Mouse (Mus musculus): ENCODE results near the gene Fbxo17. TPM values are rescaled to one million over a fixed set of nuclear protein-coding genes. Genes with fewer than 3 reads are reported as not detected.
A peak's percentile ranks its signal among the peaks of the same experiment; 100 is the strongest.

Gene Fbxo17
- polyA plus RNA-seq, 1 experiment = not detected

DNA sequence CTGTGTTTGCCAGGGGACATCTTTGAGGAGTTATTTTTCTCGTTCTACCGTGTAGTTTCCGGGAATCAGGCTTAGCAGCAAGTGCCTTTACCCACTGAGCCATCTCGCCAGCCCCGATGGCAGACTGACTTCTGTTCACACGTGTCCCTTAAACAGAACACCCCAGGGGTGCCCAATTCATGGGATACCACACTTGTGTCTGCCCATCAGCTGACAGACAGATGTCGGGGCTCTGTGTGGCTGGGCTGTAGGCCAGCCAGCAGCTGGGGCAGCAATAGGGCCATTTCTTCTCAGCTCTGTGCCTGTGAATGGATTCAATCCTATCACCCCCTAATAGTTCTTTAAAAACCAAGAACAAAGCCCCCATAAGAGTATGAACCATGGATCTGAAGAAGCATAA is 58.5 kb downstream of the Fbxo17 start:
- H3K4me3 ChIP-seq (replicated peaks) = no peak overlapping the region
- peaks cover 35% of the 10 kb centered on the region for H3K4me1 ChIP-seq
- TF ChIP-seq FLI1 (IDR thresholded peaks at IDR 0.05; ENCODE audit: low read length) = no peak
- TF ChIP-seq GATA1 (IDR thresholded peaks at IDR 0.05; ENCODE audit: borderline replicate concordance, low read length) = no peak
- no peaks in the 10 kb centered on the region for H3K27me3 ChIP-seq (replicated peaks)
- H3K36me3 ChIP-seq (replicated peaks; ENCODE audit: low read length) = peaks cover 82% of the 10 kb centered on the region
- no peaks in the 10 kb centered on the region for H3K9me3 ChIP-seq

DNA sequence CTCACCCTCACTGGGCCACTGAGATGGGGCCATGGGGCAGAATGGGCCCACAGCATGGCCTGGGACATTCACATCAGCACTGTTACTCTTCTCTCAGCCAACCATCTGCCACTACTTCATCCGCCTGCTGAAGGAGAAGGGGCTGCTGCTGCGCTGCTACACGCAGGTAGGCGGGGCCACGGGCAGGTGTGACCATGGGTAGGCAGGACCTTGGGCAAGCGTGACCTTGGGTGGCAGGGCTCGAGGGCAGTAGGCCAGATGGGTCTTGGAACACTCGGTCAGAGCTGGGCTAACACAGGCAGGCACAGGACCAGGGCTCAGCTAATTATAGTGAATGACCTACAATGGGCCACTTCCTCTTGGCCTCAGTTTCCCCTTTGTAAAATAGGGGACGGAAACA is 62.2 kb downstream of the Fbxo17 start:
- H3K36me3 ChIP-seq (replicated peaks; ENCODE audit: low read length) = peaks cover 76% of the 10 kb centered on the region
- H3K4me1 ChIP-seq = peaks cover 49% of the 10 kb centered on the region
- TF ChIP-seq GATA1 (IDR thresholded peaks at IDR 0.05; ENCODE audit: borderline replicate concordance, low read length) = no peak
- no peak for TF ChIP-seq FLI1 (IDR thresholded peaks at IDR 0.05; ENCODE audit: low read length)
- H3K4me3 ChIP-seq (replicated peaks) = peak overlapping the region; percentile 17
- no peaks in the 10 kb centered on the region for H3K9me3 ChIP-seq
- no peaks in the 10 kb centered on the region for H3K27me3 ChIP-seq (replicated peaks)

DNA sequence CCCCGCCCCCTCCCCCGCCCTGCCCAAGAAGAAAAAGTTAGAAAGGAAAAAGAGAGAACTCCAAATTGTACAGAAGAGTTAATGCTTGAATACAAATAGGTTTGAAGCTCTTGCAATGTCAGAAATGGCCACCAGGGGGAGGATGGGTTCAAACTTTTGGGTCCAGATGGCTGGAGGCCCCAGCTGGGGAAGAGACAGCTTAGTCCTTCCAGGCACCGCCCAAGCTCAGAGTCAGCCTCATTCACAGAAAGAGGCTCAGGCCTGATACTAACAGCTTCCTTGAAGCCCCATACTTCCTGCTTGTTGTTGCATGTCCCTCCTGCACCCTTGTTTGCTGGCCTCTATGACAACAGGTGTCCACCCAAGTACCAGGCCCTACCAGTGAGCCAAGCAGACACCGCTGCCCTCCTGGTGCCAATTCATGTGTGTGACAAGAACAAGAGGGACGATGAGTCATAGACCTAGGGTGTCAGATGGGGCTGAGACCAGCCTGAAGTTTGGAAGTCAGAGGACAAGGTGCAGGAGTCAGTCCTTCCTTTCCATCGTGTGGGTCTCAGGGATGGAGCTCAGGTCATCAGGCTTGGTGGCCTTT is 63.6 kb downstream of the Fbxo17 start:
- H3K9me3 ChIP-seq = no peaks in the 10 kb centered on the region
- peak overlapping the region; percentile 57 for H3K4me3 ChIP-seq (replicated peaks)

DNA sequence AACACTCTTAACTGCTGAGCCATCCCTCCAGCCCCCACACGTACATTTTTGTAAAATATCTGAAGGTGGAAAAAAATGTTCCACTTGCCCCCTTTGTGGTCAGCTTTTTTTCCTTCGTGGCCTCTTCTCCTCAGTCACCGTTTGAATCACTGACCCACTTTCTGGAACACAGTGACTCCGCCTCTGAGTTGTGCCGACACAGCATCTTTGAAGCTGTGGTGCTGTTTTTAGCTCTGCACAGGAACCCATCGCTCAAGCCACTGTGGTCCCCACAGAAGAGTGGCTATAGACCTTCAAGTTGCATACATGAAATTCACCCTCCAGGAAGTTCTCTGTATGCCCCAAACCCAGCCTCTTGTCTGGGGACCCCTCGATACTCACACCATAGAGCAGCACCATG is 64.3 kb downstream of the Fbxo17 start:
- H3K27me3 ChIP-seq (replicated peaks) = no peaks in the 10 kb centered on the region
- H3K36me3 ChIP-seq (replicated peaks; ENCODE audit: low read length) = peaks cover 76% of the 10 kb centered on the region
- H3K4me1 ChIP-seq = peaks cover 68% of the 10 kb centered on the region
- TF ChIP-seq GATA1 (IDR thresholded peaks at IDR 0.05; ENCODE audit: borderline replicate concordance, low read length) (no peak), FLI1 (IDR thresholded peaks at IDR 0.05; ENCODE audit: low read length) (no peak)
- H3K4me3 ChIP-seq (replicated peaks) = no peak overlapping the region
- H3K9me3 ChIP-seq = no peaks in the 10 kb centered on the region

More for the DNA sequence above, 63.6 kb downstream of the Fbxo17 start:
- TF ChIP-seq GATA1 (IDR thresholded peaks at IDR 0.05; ENCODE audit: borderline replicate concordance, low read length) (no peak), FLI1 (IDR thresholded peaks at IDR 0.05; ENCODE audit: low read length) (no peak)
- Histone ChIP-seq H3K4me1 (peaks cover 62% of the 10 kb centered on the region), H3K36me3 (replicated peaks; ENCODE audit: low read length) (peaks cover 76% of the 10 kb centered on the region), H3K27me3 (replicated peaks) (no peaks in the 10 kb centered on the region)

DNA sequence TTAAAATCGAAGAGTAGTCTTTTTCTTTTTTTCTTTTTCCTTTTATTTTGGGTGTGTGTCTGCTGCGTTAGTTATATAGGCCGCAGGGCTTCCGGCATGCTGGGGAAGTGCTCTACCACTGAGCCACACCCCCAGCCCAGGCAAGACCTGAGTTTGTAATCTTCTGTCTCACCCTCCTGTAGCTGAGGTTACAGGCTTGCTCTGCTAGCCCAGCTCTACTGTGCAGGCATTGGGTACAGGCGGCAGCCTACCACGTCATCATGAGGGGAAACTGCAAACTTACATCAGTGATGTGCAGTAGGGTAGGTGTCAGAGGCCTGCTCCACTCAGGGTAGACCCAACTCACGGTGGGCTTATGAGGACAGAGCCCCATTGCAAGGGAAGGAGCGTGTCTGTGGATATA is 64.7 kb downstream of the Fbxo17 start:
- Histone ChIP-seq H3K27me3 (replicated peaks) (no peaks in the 10 kb centered on the region), H3K36me3 (replicated peaks; ENCODE audit: low read length) (peaks cover 77% of the 10 kb centered on the region), H3K4me1 (peaks cover 68% of the 10 kb centered on the region), H3K4me3 (replicated peaks) (peak overlapping the region; percentile 67), H3K9me3 (no peaks in the 10 kb centered on the region)
- TF ChIP-seq FLI1 (IDR thresholded peaks at IDR 0.05; ENCODE audit: low read length) (no peak), GATA1 (IDR thresholded peaks at IDR 0.05; ENCODE audit: borderline replicate concordance, low read length) (no peak)

DNA sequence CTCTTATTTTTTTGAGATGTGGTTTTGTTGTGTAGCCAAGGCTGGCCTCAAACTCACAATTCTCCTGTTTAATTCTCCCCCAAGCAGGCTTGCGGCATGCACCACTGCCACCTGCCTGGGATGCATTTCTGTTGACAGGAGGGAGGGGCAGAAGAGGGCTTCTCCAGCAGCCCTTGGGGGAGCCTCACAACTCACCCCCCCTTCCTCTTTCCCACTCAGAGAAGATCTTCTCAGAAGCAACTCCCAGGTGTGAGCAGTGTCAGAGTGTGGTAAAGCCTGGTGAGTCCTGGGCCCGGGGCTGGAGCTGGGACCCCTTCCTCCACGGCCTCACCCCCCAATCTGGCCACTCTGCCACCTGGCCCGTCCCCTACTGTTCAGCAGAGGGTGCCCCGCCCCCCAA is 68.6 kb downstream of the Fbxo17 start:
- Histone ChIP-seq H3K9me3 (no peaks in the 10 kb centered on the region), H3K36me3 (replicated peaks; ENCODE audit: low read length) (peaks cover 82% of the 10 kb centered on the region), H3K4me1 (peaks cover 80% of the 10 kb centered on the region), H3K4me3 (replicated peaks) (no peak overlapping the region), H3K27me3 (replicated peaks) (no peaks in the 10 kb centered on the region)
- TF ChIP-seq GATA1 (IDR thresholded peaks at IDR 0.05; ENCODE audit: borderline replicate concordance, low read length) = no peak
- TF ChIP-seq FLI1 (IDR thresholded peaks at IDR 0.05; ENCODE audit: low read length) = no peak

Other genes starting within 250 kb of the Fbxo17 start
- not detected in 2 replicates for gene Ifnl2, start 206.3 kb upstream of the Fbxo17 start, polyA plus RNA-seq (2012; ENCODE audit: insufficient read depth, low replicate concordance)
- not detected in 2 replicates for gene Ifnl3, start 194.0 kb upstream of the Fbxo17 start, polyA plus RNA-seq (2012; ENCODE audit: insufficient read depth, low replicate concordance)
- not detected in 2 replicates for gene Sycn, start 175.9 kb upstream of the Fbxo17 start, polyA plus RNA-seq (2012; ENCODE audit: insufficient read depth, low replicate concordance)
- gene Nccrp1, start 169.6 kb upstream of the Fbxo17 start, polyA plus RNA-seq (2012; ENCODE audit: insufficient read depth, low replicate concordance) = 0.28 TPM in 1 of 2 replicates, not detected in the other
- 125 and 217 TPM in 2 replicates for gene Samd4b, start 118.7 kb upstream of the Fbxo17 start, polyA plus RNA-seq (2012; ENCODE audit: insufficient read depth, low replicate concordance)
- gene Pak4, start 118.6 kb upstream of the Fbxo17 start, polyA plus RNA-seq (2012; ENCODE audit: insufficient read depth, low replicate concordance) = 17.3 and 20.8 TPM in 2 replicates
- gene Acp7, start 85.5 kb upstream of the Fbxo17 start, polyA plus RNA-seq (2012; ENCODE audit: insufficient read depth, low replicate concordance) = not detected in 2 replicates
- not detected in 2 replicates for gene Fbxo27, start 24.0 kb upstream of the Fbxo17 start, polyA plus RNA-seq (2012; ENCODE audit: insufficient read depth, low replicate concordance)
- 283 and 464 TPM in 2 replicates for gene Mrps12, start 25.0 kb downstream of the Fbxo17 start, polyA plus RNA-seq (2012; ENCODE audit: insufficient read depth, low replicate concordance)
- 16.1 and 18.5 TPM in 2 replicates for gene Sars2, start 25.2 kb downstream of the Fbxo17 start, polyA plus RNA-seq (2012; ENCODE audit: insufficient read depth, low replicate concordance)
- gene Ccer2, start 39.4 kb downstream of the Fbxo17 start, polyA plus RNA-seq (2012; ENCODE audit: insufficient read depth, low replicate concordance) = not detected in 2 replicates
- 230 and 254 TPM in 2 replicates for gene Sirt2, start 49.9 kb downstream of the Fbxo17 start, polyA plus RNA-seq (2012; ENCODE audit: insufficient read depth, low replicate concordance)
- gene Nfkbib, start 50.7 kb downstream of the Fbxo17 start, polyA plus RNA-seq (2012; ENCODE audit: insufficient read depth, low replicate concordance) = 239 and 363 TPM in 2 replicates
- gene Rinl, start 72.2 kb downstream of the Fbxo17 start, polyA plus RNA-seq (2012; ENCODE audit: insufficient read depth, low replicate concordance) = 30.8 and 66.7 TPM in 2 replicates
- 226 and 241 TPM in 2 replicates for gene Hnrnpl, start 91.7 kb downstream of the Fbxo17 start, polyA plus RNA-seq (2012; ENCODE audit: insufficient read depth, low replicate concordance)
- 12.0 and 64.8 TPM in 2 replicates for gene Ech1, start 108.4 kb downstream of the Fbxo17 start, polyA plus RNA-seq (2012; ENCODE audit: insufficient read depth, low replicate concordance)
- 1.3 TPM in 1 of 2 replicates, not detected in the other for gene Lgals4, start 117.0 kb downstream of the Fbxo17 start, polyA plus RNA-seq (2012; ENCODE audit: insufficient read depth, low replicate concordance)
- gene Lgals7, start 147.0 kb downstream of the Fbxo17 start, polyA plus RNA-seq (2012; ENCODE audit: insufficient read depth, low replicate concordance) = not detected in 2 replicates
- 0.08 TPM in 1 of 2 replicates, not detected in the other for gene Capn12, start 164.6 kb downstream of the Fbxo17 start, polyA plus RNA-seq (2012; ENCODE audit: insufficient read depth, low replicate concordance)
- 517 and 590 TPM in 2 replicates for gene Actn4, start 245.5 kb downstream of the Fbxo17 start, polyA plus RNA-seq (2012; ENCODE audit: insufficient read depth, low replicate concordance)

All from megakaryocyte, embryonic 14.5 days (primary cell).